Mouse (Mus musculus): ENCODE data around the gene Cryba4. TPM values are rescaled to one million over a fixed set of nuclear protein-coding genes. Genes with fewer than 3 reads are reported as not detected.

Cryba4 gene
- total RNA-seq, 2 experiments from 2014 or later, result 0.86 TPM; not detected in 1

GRCm38 (mm10) chr5:112240761-112241160 is 11.6 kb downstream of the Cryba4 start:
- DNase-seq, result peak; percentile 89
- peak; percentile 90 for TF ChIP-seq CTCF (IDR thresholded peaks at IDR 0.05)
- intact Hi-C loops (cut with DNase I), result loop anchor here (1.0 to 5.0 kb wide), 3 partner anchors 37 to 188 kb away; partner anchors contain the start of gene Tpst2
- Histone ChIP-seq H3K4me3 (peak overlapping the region; percentile 57), H3K27ac (no peak overlapping the region)

DNA sequence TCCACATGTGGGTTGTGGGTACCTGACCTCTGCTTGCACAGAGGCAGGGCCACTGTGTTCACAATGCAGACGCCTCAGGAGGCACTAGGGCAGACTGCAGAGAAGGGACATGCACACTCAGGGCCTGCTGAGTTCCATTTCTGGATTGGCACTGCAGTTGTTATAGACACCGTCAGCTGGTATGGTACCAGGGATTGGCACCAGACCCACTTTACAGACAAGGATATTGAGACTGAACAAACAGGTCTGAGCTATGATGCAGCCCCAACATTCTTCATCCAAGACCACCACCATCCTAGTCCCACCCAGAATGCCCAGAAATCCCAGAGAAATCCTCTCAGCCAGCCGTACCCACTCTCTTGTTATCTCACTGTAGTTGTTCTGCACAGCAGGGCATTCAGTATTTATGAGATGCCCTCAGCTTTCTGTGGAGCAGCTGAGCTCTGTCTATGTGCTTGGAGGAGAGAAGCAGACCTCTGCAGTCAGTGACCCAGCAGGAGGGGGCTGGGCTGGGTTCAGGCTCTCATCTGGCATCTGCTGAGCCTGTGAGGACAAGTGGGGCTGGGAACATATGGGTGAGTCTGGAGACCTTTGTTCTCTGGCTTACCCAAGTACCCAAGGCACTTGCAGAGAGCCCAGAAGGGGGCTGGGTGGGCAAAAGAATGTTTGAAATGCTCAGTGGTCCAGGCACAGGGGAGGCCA is 13.4 kb downstream of the Cryba4 start:
- intact Hi-C loops (cut with DNase I), result no loop called here
- Histone ChIP-seq H3K4me3 (no peak overlapping the region), H3K27ac (no peak overlapping the region)
- TF ChIP-seq CTCF (IDR thresholded peaks at IDR 0.05), result no peak
- DNase-seq, result no peak

DNA sequence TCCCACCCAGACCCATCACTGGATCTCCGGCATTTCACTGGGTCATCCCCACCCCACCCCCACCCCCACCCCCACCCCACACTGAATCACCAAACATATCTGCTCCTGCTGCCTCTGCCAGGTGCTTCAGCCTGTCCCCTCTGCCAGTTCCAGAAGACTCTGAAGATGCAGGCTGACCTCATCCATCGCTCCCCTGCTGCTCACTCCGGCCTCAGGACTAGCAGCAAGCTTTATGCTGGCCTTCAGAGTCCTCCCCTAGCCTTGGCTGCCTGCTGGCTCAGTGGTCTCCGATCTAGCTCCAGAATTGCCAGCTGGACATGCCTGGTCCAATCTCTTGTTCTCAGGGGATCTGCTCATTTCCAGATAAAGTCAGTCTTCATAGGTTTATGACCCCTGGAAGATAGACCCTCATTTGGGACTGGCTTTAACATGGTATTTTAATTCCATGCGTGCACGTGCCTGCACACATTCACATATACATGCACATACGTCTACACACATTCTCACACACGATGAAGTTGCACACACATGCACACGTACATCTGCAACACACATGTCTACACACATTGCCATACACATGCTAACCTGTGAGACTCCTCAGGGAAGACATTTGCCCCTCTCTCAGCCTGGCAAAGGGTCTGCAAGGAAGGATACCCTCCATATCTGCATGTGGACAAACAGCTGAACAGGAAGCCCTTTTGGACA is 14.3 kb downstream of the Cryba4 start:
- Histone ChIP-seq H3K4me3 (no peak overlapping the region), H3K27ac (no peak overlapping the region)
- DNase-seq, result no peak
- TF ChIP-seq CTCF (IDR thresholded peaks at IDR 0.05), result no peak
- intact Hi-C loops (cut with DNase I), result no loop called here

DNA sequence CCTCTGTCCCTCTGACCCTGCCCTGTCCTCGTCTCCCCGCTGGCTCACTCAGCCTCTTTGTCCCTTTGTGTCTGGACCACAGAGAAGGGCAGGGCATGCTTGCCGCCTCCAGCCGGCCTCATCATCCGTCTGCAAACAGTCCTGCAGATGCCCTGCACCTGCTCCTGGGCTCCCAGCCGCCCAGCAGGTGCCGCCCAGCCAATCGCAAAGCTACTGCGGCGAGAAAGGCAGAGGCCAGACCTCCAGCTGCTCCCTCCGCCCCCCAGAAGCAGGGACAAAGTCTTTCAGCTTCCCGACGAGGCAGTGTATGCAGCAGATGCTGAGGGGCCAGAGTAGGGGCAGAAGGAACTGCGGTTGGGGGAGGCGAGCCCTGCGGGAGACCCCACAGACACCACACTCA is 14.9 kb downstream of the Cryba4 start:
- H3K27ac ChIP-seq, result no peak overlapping the region
- no peak for DNase-seq
- intact Hi-C loops (cut with DNase I), result no loop called here
- H3K4me3 ChIP-seq, result no peak overlapping the region
- TF ChIP-seq CTCF (IDR thresholded peaks at IDR 0.05), result no peak

DNA sequence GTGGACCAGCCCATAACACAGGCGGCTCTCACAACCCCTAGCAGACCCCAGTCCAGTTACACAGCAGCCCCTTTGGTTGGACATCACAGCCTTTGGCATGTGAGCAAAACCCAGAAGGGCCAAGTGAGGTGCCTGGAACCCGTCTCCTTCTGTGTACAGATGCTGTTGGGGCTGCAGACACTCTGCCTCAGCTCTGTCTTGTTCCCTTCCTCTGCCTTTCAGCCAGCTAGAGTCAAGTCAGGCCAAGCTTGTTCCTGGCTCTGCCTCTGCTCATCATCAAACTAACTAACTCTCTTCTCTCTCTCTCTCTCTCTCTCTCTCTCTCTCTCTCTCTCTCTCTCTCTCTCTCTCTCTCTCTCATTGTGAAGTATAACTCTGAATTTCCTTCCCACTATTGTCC is 15.7 kb downstream of the Cryba4 start:
- H3K4me3 ChIP-seq, result no peak overlapping the region
- intact Hi-C loops (cut with DNase I), result no loop called here

DNA sequence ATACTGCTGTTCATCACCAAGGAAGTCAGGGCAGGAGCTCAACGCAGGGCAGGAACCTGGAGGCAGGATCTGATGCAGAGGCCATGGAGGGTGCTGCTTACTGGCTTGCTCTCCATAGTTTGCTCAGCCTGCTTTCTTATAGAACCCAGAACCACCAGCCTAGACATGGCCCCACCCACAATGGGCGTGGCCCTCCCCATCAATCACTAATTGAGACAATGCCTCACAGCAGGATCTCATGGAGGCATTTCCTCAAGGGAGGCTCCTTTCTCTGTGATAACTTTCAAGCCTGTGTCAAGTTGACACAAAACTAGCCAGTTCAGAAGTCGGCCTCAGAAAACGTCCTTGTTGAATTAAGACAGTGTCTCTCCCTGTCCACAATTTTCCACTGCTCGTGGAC is 16.5 kb downstream of the Cryba4 start:
- DNase-seq, result no peak
- intact Hi-C loops (cut with DNase I), result no loop called here
- TF ChIP-seq CTCF (IDR thresholded peaks at IDR 0.05), result no peak
- no peak overlapping the region for H3K4me3 ChIP-seq
- H3K27ac ChIP-seq, result no peak overlapping the region

More for the DNA sequence above, 15.7 kb downstream of the Cryba4 start:
- TF ChIP-seq CTCF (IDR thresholded peaks at IDR 0.05), result no peak
- H3K27ac ChIP-seq, result no peak overlapping the region
- DNase-seq, result no peak

DNA sequence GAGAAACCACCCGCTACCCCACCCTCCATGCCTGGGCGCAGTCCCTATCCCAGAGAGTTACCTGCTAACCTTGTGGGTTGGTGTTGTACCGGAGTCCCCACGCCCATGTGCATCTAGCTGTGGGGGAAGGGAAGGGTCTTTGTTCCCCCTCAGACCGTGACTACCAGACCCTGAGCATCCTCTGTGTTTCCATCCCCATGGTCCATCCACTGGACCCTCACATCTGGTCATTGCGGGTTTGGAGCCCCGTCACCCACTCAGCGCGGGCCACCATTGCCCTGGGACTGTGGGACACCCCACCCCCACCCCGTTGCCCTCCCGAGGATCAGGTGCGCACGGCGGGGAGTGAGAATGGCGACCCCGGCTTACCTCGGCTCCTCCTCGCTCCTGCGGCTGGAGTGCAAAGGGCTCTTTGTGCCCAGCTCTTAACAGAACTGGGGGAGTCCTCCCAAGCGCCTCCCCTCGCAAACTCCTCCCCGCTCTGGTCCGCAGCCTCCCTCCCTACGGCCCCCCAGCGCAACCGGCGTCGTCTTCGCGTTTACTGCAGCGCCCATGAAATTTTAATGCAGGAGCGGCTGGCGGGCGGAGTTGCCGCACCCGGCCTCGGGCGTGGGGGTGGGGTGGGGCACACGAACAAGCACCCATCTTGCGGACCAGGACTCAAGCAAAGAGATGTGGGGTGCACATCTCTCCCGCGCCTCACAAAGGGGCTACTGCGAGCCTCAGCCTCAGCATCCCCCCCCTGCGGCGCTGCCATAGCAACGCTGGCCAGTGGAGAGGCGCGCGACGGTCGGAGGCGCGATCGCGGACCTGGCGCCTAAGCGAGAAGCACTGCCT is 23.9 kb downstream of the Cryba4 start:
- intact Hi-C loops (cut with DNase I), result no loop called here
- H3K4me3 ChIP-seq, result peak overlapping the region; percentile 58
- no peak overlapping the region for H3K27ac ChIP-seq
- DNase-seq, result no peak
- TF ChIP-seq CTCF (IDR thresholded peaks at IDR 0.05), result no peak

- no peak for TF ChIP-seq CTCF (IDR thresholded peaks at IDR 0.05)
- Histone ChIP-seq H3K27ac (no peak overlapping the region), H3K4me3 (peak overlapping the region; percentile 58)
- no peak for DNase-seq
- intact Hi-C loops (cut with DNase I), result no loop called here
These were observed 24.4 kb downstream of the Cryba4 start for GRCm38 (mm10) chr5:112227898-112228239.

- intact Hi-C loops (cut with DNase I), result no loop called here
- peak; percentile 71 for DNase-seq
- H3K27ac ChIP-seq, result no peak overlapping the region
- H3K4me3 ChIP-seq, result peak overlapping the region; percentile 58
- TF ChIP-seq CTCF (IDR thresholded peaks at IDR 0.05), result no peak
These were observed 25.0 kb downstream of the Cryba4 start for GRCm38 (mm10) chr5:112227354-112227753.

GRCm38 (mm10) chr5:112225591-112225990 is 26.7 kb downstream of the Cryba4 start:
- Histone ChIP-seq H3K27ac (no peak overlapping the region), H3K4me3 (no peak overlapping the region)
- DNase-seq, result no peak
- intact Hi-C loops (cut with DNase I), result no loop called here
- TF ChIP-seq CTCF (IDR thresholded peaks at IDR 0.05), result no peak

DNA sequence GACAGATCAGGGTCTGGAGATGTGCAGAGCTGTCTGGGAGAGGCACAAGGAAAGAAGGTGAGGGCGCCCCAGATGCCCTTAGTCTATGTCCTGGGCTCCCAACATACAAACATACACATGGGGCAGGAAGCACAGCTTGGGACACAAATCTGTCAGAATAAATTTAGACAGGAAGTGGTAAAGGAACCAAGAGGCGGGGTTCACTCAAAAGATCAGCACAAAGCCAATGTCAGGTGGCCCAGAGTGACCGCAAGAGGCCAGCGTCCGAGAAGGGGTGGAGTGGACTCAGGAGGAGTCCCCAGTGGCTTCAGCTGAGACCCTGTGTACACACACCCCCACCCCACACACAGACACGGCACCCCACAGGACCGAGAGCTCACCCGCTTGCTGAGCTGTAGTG is 32.1 kb downstream of the Cryba4 start:
- Histone ChIP-seq H3K4me3 (no peak overlapping the region), H3K27ac (no peak overlapping the region)
- TF ChIP-seq CTCF (IDR thresholded peaks at IDR 0.05), result no peak
- intact Hi-C loops (cut with DNase I), result no loop called here
- DNase-seq, result no peak

DNA sequence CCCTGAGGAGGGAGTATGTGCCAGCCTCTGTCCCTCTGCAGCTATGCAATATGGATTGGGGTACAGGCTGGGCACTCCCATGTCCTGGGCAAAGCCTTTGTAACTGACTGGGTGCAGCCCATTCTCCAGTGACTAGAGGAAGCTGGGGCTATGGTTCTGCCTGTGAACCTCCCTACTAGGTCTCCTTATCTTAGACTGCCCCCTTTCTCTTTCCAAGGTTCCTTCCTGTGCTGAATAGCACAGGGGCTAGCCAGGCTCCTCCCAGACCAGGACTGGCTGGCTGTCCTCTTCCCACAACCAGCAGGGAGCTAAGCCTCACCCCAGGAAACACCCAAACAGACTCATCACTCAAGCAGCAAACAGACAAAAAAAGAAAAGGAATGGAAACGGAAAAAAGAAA is 32.9 kb downstream of the Cryba4 start:
- intact Hi-C loops (cut with DNase I), result loop anchor here (10.0 kb wide), 1 partner anchor 205 kb away; no protein-coding TSS in a partner anchor
- no peak for DNase-seq
- TF ChIP-seq CTCF (IDR thresholded peaks at IDR 0.05), result no peak
- H3K27ac ChIP-seq, result no peak overlapping the region
- H3K4me3 ChIP-seq, result no peak overlapping the region

- no peak overlapping the region for H3K4me3 ChIP-seq
- no peak overlapping the region for H3K27ac ChIP-seq
- no peak for TF ChIP-seq CTCF (IDR thresholded peaks at IDR 0.05)
- intact Hi-C loops (cut with DNase I), result loop anchor here (10.0 kb wide), 1 partner anchor 206 kb away; no protein-coding TSS in a partner anchor
- no peak for DNase-seq
These were observed 33.6 kb downstream of the Cryba4 start for GRCm38 (mm10) chr5:112218679-112219078.
